Mouse (Mus musculus): ENCODE data around the gene Has3.

Gene Has3

DNA sequence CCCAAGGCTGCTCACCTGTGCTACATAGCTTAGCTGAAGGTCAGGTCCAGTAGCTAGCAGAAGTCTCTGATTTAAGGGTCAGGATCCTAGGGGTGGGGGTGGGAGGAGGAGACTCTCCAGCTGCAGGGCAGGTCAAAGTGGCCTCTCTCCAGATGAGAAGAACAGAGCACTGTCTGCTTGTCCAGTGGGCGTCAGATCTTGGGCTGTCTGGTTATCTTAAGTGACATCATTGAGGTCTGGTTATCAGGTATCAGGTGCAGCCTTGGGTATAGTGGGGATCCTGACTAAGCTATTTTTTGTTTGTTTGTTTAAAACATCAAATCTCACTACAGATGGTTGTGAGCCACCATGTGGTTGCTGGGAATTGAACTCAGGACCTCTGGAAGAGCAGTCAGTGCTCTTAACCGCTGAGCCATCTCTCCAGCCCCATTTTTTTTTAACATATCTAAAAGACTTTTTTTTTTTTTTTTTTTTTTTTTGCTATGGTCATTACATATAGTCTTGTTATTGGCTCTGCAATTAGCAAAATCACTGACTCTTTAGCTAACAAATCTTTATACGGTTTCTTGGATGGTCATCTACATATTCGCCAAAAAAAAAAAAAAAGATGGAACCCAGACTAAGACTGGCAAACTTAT, 63.6 kb downstream of the Has3 start:
- no peak for DNase-seq
